Mouse (Mus musculus) brain, embryonic 14.5 days (tissue): ENCODE data around the gene Avp.

Experiments
- CTCF ChIP-seq: fragments of 200-500 bp; IDR thresholded peaks from 2 replicates; pipeline ENCODE4 v1.5.1; 2012; ENCODE audit warnings: inconsistent platforms, mild to moderate bottlenecking, moderate library complexity, borderline replicate concordance; ENCODE audit not compliant: insufficient read depth, insufficient read length; ENCODE audit errors: extremely low read depth
- POLR2A ChIP-seq: fragments of 200-500 bp; IDR thresholded peaks from 2 replicates; pipeline ENCODE4 v1.6.1; 2012; ENCODE audit warnings: mild to moderate bottlenecking, inconsistent platforms, borderline replicate concordance; ENCODE audit not compliant: poor library complexity, insufficient read depth, insufficient read length, severe bottlenecking; ENCODE audit errors: extremely low read depth

DNA sequence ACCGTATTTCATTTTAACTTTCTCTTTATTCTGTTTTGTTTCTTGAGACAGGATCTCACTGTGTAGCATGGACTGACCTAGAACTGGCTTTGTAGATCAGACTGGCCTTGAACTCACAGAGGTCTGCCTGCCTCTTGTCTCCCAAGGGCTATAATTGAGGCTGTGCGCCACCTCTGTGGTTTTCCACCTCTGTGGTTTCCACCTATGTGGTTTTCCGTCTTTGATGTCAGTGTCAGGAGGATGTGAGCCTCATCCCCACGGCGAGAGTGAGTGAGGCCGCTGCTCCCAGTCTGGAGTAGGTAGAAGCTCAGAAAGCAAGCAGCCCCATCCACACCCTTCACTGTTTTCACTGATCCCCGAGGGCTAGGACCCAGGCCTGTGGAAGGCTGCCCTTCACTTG, 27.5 kb downstream of the Avp start:
- TF ChIP-seq CTCF = no peak
- no peak for TF ChIP-seq POLR2A
